Mouse (Mus musculus): ENCODE data around the gene Cyp4f13.

The Cyp4f13 gene

DNA sequence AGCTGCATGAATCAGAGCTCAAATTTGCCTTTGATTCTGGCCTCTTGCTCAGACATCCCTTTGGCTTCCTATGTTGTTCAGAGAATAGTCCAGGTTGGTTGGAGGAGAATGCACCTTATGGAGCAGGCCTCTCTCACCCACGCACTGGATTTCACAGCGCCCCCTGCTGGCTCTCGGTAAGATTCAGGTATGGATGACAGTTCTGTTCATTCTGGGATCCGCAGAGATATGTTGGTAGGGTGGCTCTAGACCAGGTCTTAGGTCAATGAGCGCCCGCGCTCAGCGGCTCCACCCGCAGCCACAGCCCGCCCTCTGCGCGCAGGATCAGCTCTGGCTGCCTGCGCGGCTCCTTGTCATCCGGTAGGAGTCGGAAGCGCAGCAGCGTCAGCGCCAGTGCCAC is 42.0 kb downstream of the Cyp4f13 start:
- DNase-seq (ENCODE audit: low spot score): peak; percentile 16

DNA sequence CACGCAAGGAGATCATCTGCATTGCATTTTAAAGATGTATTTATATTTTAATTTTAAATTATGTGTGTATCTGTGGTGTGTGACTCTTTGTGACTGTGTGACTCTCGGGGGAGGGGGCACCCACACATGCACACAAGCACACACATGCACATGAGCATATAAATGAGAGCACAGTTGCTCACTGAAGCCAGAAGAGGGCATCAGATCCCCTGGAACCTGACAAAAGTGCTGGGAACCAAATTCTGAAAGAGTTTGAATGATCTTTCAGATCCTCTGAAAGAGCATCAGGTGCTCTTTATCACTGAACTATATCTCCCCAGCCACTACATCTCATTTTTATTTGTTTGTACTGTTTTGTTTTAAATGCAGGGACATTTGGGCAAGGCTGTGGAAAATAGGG is 42.8 kb downstream of the Cyp4f13 start:
- DNase-seq (ENCODE audit: low spot score): no peak

GRCm38 (mm10) chr17:32901751-32902525 is 45.3 kb downstream of the Cyp4f13 start:
- DNase-seq (ENCODE audit: low spot score): no peak

GRCm38 (mm10) chr17:32895421-32895820 is 51.8 kb downstream of the Cyp4f13 start:
- DNase-seq (ENCODE audit: low spot score): no peak

GRCm38 (mm10) chr17:32893901-32894300 is 53.3 kb downstream of the Cyp4f13 start:
- no peak for DNase-seq (ENCODE audit: low spot score)

DNA sequence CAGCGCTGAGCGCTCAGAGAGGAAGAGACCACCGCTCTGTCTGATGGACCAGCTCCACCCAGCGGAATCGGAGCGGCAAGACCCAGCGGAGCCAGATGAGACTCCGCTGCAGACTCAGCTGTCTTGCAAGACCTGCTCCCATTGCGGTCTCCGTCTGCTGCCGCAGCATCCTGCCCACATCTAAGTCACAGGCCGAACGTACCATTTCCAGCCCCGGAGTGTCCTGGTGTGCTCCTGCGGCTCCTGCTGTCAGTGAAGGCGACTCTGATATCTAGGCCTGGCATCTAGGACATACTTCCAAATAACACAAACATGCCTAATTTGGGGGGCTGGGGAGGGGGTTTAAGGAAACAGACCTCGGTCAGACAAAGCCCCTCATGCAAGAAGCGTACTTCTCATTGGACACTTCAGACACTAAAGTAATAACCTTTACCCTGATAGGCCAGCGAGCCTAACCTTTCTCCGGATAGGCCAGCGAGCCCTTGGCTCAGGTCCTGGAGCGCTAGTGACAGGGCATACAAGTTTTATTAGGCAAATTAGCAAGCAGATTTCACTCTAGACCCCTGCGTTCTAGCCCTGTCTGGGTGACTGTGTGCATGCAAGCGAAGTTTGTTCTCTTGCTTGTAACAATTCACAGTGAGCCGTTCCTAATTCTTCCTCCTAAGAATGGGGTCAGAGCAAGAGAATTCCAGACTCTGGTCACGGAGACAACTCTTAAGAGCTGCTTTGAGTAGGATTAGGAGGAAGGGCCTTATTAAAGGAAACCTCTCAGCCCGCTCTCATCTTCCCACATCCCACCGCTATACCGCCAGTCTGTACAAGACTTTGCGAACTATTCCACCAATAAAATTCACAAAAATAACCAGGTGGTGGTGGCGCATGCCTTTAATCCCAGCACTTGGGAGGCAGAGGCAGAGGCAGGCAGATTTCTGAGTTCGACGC is 55.7 kb downstream of the Cyp4f13 start, which contains the start of gene Zfp870:
TSS of gene Zfp870 (minus strand) at position 404 of the 942 bp plus-strand sequence.
- peak; percentile 49 for DNase-seq (ENCODE audit: low spot score)

DNA sequence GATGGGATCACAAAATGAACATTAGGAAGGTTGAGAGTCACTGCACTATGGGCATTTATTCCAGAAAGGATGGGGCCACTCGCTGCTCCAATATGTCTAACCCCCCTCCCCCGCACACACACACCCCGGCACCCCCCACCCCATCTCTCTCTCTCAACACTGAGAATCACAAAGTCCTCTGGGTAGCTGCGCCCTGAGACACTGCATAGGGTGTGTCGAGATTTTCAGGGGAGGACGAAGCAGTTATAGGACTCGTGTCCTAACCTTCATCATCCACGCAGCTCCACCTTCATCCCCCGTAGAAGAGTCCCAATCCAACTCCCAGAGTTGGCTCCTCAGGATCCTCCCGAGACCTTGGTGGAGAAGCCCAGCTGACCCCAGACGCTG is 56.4 kb downstream of the Cyp4f13 start:
- no peak for DNase-seq (ENCODE audit: low spot score)

DNA sequence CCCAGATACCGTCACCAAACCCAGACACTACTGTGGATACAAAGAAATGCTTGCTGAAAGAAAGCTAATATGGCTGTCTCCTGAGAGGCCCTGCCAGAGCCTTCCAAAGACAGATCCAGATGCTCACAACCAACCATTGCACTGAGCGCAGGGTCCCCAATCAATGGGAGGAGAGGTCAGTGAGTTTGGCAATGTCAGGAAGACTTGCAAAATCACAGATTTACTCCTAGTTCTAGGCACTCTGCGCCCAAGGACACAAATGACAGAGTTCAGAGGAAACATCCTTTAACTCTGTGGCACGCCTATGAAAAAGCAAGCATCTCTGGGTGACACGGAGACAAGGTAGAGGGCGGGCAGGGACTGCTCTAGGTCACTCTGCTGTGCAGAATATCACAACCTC is 57.6 kb downstream of the Cyp4f13 start:
- no peak for DNase-seq (ENCODE audit: low spot score)

DNA sequence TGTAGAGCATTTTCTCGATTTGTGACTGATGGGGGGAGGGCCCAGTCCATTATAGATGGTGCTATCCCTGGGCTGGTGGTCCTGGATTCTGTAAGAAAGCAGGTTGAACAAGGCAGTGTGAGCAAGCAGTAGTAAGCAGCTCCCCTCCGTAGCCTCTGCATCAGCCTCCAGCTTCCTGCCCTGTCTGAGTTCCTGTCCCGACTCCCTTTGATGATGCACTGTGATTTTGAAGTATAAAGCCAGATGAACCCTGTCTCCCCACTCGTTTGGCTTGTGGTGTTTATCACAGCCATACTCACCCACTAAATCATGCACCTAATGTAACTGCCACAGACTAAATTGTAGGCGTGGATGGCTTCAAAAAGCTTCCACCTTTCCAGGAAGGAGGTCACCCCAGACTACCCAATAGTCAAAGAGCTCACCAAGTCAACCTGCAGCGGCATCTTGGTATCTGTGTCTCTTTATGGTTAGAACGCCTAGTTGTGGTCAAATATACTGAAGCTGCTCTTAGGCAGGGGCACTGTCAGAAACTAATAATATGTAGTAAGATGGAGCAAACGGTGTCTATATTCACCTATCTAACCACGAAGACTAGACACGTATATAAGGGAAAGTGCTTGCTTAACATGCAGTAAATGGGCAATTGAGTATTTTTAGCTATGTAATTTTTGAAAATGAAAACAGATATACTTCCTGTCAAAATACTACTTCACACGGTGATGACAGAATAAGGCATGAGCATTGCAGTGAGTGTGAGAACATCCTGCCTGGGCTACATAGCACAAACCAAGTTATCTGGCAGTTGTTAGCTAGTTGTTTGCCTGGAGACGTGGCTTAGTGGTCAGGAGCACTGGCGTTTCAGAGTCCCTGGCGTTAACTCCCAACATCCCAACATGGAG is 66.6 kb downstream of the Cyp4f13 start:
- DNase-seq (ENCODE audit: low spot score): no peak

GRCm38 (mm10) chr17:32878773-32879172 is 68.4 kb downstream of the Cyp4f13 start:
- DNase-seq (ENCODE audit: low spot score): no peak

GRCm38 (mm10) chr17:32877471-32878171 is 69.6 kb downstream of the Cyp4f13 start:
- DNase-seq (ENCODE audit: low spot score): no peak
